29 mouse cellular contexts compared by ENCODE assay signal in genomic region chr7:101477200-101477599, GRCm38 (mm10). TPM values are rescaled to one million over a fixed set of nuclear protein-coding genes. Genes with fewer than 3 reads are reported as not detected.
DNase-seq lines count a peak whose midpoint lies in the region; ATAC-seq and TF ChIP-seq lines count a peak whose summit lies in the region.
"Had no signal": no experiment of that assay in that cellular context is flagged by ENCODE, and none has a peak within 500 bp of the region (broad histone marks: within the 10 kb centered on the region; RNA-seq: fewer than 3 reads in every experiment).

No protein-coding gene starts in this region.

- 46% methylated on average over 5 of the region's 5 CpGs for WGBS in forebrain, embryonic 14.5 days
- 45% methylated on average over 5 of the region's 5 CpGs for WGBS in forebrain, embryonic 12.5 days

- H3K27me3 ChIP-seq in forebrain, embryonic 14.5 days (replicated peaks; ENCODE audit: control insufficient read depth, insufficient read depth, low read length): no peaks in the 10 kb centered on the region
- H3K27me3 ChIP-seq in forebrain, embryonic 12.5 days: 0 out of 2 replicates have a peak, but pooled peaks cover 5% of the 10 kb centered on the region
- H3K27me3 ChIP-seq: embryonic facial prominence, embryonic 15.5 days; forebrain, embryonic 13.5 days; limb, embryonic 12.5 days; neural tube, embryonic 12.5 days had no signal

- no peaks in the 10 kb centered on the region for H3K4me1 ChIP-seq in forebrain, embryonic 14.5 days (ENCODE audit: control insufficient read depth, insufficient read depth, low read length)
- H3K4me1 ChIP-seq in forebrain, embryonic 12.5 days: no peaks in the 10 kb centered on the region
- peaks cover 0 to 3% of the 10 kb centered on the region in 2 experiments; a peak in 1 of 4 replicates for H3K4me1 ChIP-seq in ES-E14 (ENCODE audit: control insufficient read depth in 2 of 2, insufficient read depth in 2 of 2, low read length in 2 of 2, poor library complexity in 1 of 2)

- in situ Hi-C loops in ES-E14 (cut with MboI; ENCODE audit: low sequenced_read_pairs in 2 of 2, unreplicated experiment in 2 of 2): no loop called here

- no peaks in the 10 kb centered on the region for H3K9me3 ChIP-seq in forebrain, embryonic 14.5 days (replicated peaks; ENCODE audit: control insufficient read depth, low read length)
- H3K9me3 ChIP-seq in forebrain, embryonic 12.5 days: no peaks in the 10 kb centered on the region
- no peaks in the 10 kb centered on the region for H3K9me3 ChIP-seq in ES-E14 (ENCODE audit: control insufficient read depth, insufficient read depth, low read depth, low read length)
- H3K9me3 ChIP-seq: embryonic facial prominence, embryonic 15.5 days; forebrain, embryonic 13.5 days; hindbrain, embryonic 12.5 days; limb, embryonic 12.5 days; megakaryocyte, embryonic 14.5 days; neural tube, embryonic 12.5 days had no signal

- intact Hi-C loops in left cerebral cortex, adult 2 months (cut with DNase I): no loop called here
- intact Hi-C loops in left cerebral cortex, postnatal 10 days (cut with DNase I): no loop called here

- H3K27ac ChIP-seq in forebrain, embryonic 14.5 days (ENCODE audit: low read depth, low read length): no peak overlapping the region
- no peak overlapping the region for H3K27ac ChIP-seq in forebrain, embryonic 12.5 days
- H3K27ac ChIP-seq in left cerebral cortex, adult 2 months: peak overlapping the region; percentile 60
- H3K27ac ChIP-seq in ES-E14 (ENCODE audit: insufficient read depth, low read depth, low read length, poor library complexity, severe bottlenecking): no peak overlapping the region
- H3K27ac ChIP-seq: embryonic facial prominence, embryonic 15.5 days; forebrain, embryonic 13.5 days; hindbrain, embryonic 12.5 days; limb, embryonic 12.5 days; neural tube, embryonic 12.5 days; stomach, postnatal 0 days had no signal

- TF ChIP-seq CTCF in left cerebral cortex, adult 2 months (IDR thresholded peaks at IDR 0.05): no peak

- H3K4me2 ChIP-seq in forebrain, embryonic 14.5 days (ENCODE audit: low read length): no peak overlapping the region
- H3K4me2 ChIP-seq in forebrain, embryonic 12.5 days: no peak overlapping the region
- H3K4me2 ChIP-seq: embryonic facial prominence, embryonic 15.5 days; forebrain, embryonic 13.5 days; heart, embryonic 11.5 days; hindbrain, embryonic 12.5 days; limb, embryonic 12.5 days; neural tube, embryonic 12.5 days had no signal

- no peaks in the 10 kb centered on the region for H3K36me3 ChIP-seq in forebrain, embryonic 14.5 days (ENCODE audit: control insufficient read depth, insufficient read depth, low read length)
- no peaks in the 10 kb centered on the region for H3K36me3 ChIP-seq in forebrain, embryonic 12.5 days (replicated peaks)
- H3K36me3 ChIP-seq in ES-E14 (ENCODE audit: control insufficient read depth, insufficient read depth, low read length, poor library complexity, severe bottlenecking): no peaks in the 10 kb centered on the region
- H3K36me3 ChIP-seq: embryonic facial prominence, embryonic 15.5 days; hindbrain, embryonic 12.5 days; limb, embryonic 12.5 days; neural tube, embryonic 12.5 days had no signal

- no peak for ATAC-seq in forebrain, embryonic 14.5 days
- no peak for ATAC-seq in forebrain, embryonic 12.5 days (ENCODE audit: low FRiP score)
- ATAC-seq: forebrain, embryonic 13.5 days; intestine, postnatal 0 days; lung, postnatal 0 days had no signal

- H3K4me3 ChIP-seq in forebrain, embryonic 14.5 days (ENCODE audit: low read depth, low read length): no peak overlapping the region
- H3K4me3 ChIP-seq in forebrain, embryonic 12.5 days (replicated peaks): no peak overlapping the region
- no peak overlapping the region for H3K4me3 ChIP-seq in left cerebral cortex, adult 2 months
- no peak overlapping the region for H3K4me3 ChIP-seq in ES-E14 (ENCODE audit: insufficient read depth in 1 of 2, low read depth in 1 of 2, low read length in 2 of 2, poor library complexity in 1 of 2, severe bottlenecking in 1 of 2)
- H3K4me3 ChIP-seq: embryonic facial prominence, embryonic 15.5 days; forebrain, embryonic 13.5 days; hindbrain, embryonic 12.5 days; limb, embryonic 12.5 days; megakaryocyte, embryonic 14.5 days; neural tube, embryonic 12.5 days had no signal

- H3K9ac ChIP-seq in forebrain, embryonic 14.5 days (ENCODE audit: low read length): no peak overlapping the region
- H3K9ac ChIP-seq in forebrain, embryonic 12.5 days: no peak overlapping the region
- H3K9ac ChIP-seq in ES-E14 (ENCODE audit: insufficient read depth, low read depth, low read length, poor library complexity, severe bottlenecking): no peak overlapping the region
- H3K9ac ChIP-seq: embryonic facial prominence, embryonic 15.5 days; hindbrain, embryonic 12.5 days; limb, embryonic 12.5 days; neural tube, embryonic 12.5 days had no signal

- peak; percentile 27 for DNase-seq in forebrain, embryonic 14.5 days (ENCODE audit: low spot score)
- no peak for DNase-seq in left cerebral cortex, adult 2 months (ENCODE audit: extremely low spot score in 1 of 2, low spot score in 2 of 2)
- DNase-seq in left cerebral cortex, postnatal 10 days (ENCODE audit: extremely low spot score in 1 of 2, low spot score in 2 of 2): no peak
- DNase-seq in ES-E14 (ENCODE audit: low read depth, low spot score) (peak; percentile 22), ZHBTc4 (ENCODE audit: low read depth, low spot score) (peak; percentile 38)
- DNase-seq in urinary bladder, postnatal 14 days (ENCODE audit: low spot score): no peak
- DNase-seq: adrenal gland, postnatal 25 days; cerebellum, adult 8-10 months; gastrocnemius, postnatal 36 days; heart, adult 18-20 months; heart, postnatal 36 days; kidney, adult 9 months; kidney, postnatal 14 days; lung, postnatal 4 days; midbrain, embryonic 14.5 days; right cerebral cortex, postnatal 4 days; thymus, adult 18-20 months; thymus, postnatal 25 days had no signal

TF ChIP-seq in ES-E14, 5 proteins besides CTCF, POLR2A, EP300 and RAD21:
- TF ChIP-seq HCFC1 (IDR thresholded peaks at IDR 0.05; ENCODE audit: borderline replicate concordance, insufficient read depth, low read length) (no peak), CHD2 (IDR thresholded peaks at IDR 0.05; ENCODE audit: low read depth, low read length) (no peak), ZC3H11A (IDR thresholded peaks at IDR 0.05; ENCODE audit: borderline replicate concordance, low read depth, low read length) (no peak), ZNF384 (IDR thresholded peaks at IDR 0.05; ENCODE audit: low read depth, low read length) (no peak), MAFK (IDR thresholded peaks at IDR 0.05; ENCODE audit: insufficient read depth, low read depth, low read length) (no peak)
TF ChIP-seq in ES-E14: peak in this region for 0.

RNA-seq across cellular contexts. Expression of gene Pde2a, which starts 55.7 kb away (rescaled TPM):
- 27.0 and 34.7 TPM in 2 replicates for polyA plus RNA-seq in forebrain, embryonic 14.5 days (2014; fragmentation: Nextera tagmentation; extraction: Ambion mirVana)
- 23.1 and 25.7 TPM in 2 replicates for polyA plus RNA-seq in forebrain, embryonic 12.5 days (2016; fragmentation: Nextera tagmentation; extraction: Ambion mirVana)
- 100 to 1,000 TPM; 372 to 375 TPM for total RNA-seq in left cerebral cortex, adult 2 months (2021)
- total RNA-seq in left cerebral cortex, postnatal 10 days (2021): 100 to 1,000 TPM; 294 to 295 TPM
- 6.2 and 12.4 TPM in 2 replicates for total RNA-seq in ES-E14 (2012; rRNA removed)

Comparison
In these comparisons a context has a peak if more than half of its experiments do, and no peak if none do; other contexts are left out.
1. DNase-seq: peak in forebrain, embryonic 14.5 days (single experiment), ES-E14 (single experiment) and ZHBTc4 (single experiment); none in left cerebral cortex, adult 2 months (0 of 2), left cerebral cortex, postnatal 10 days (0 of 2) and urinary bladder, postnatal 14 days (single experiment).
2. RNA of gene Pde2a, which starts 55.7 kb away (total RNA-seq): 372 to 375 TPM in left cerebral cortex, adult 2 months and 294 to 295 TPM in left cerebral cortex, postnatal 10 days; 6.2 to 12.4 TPM in ES-E14; every median in the first group is over 10 times any median in the second.